Mouse (Mus musculus): ENCODE data around the gene Mex3b.

Mex3b gene

DNA sequence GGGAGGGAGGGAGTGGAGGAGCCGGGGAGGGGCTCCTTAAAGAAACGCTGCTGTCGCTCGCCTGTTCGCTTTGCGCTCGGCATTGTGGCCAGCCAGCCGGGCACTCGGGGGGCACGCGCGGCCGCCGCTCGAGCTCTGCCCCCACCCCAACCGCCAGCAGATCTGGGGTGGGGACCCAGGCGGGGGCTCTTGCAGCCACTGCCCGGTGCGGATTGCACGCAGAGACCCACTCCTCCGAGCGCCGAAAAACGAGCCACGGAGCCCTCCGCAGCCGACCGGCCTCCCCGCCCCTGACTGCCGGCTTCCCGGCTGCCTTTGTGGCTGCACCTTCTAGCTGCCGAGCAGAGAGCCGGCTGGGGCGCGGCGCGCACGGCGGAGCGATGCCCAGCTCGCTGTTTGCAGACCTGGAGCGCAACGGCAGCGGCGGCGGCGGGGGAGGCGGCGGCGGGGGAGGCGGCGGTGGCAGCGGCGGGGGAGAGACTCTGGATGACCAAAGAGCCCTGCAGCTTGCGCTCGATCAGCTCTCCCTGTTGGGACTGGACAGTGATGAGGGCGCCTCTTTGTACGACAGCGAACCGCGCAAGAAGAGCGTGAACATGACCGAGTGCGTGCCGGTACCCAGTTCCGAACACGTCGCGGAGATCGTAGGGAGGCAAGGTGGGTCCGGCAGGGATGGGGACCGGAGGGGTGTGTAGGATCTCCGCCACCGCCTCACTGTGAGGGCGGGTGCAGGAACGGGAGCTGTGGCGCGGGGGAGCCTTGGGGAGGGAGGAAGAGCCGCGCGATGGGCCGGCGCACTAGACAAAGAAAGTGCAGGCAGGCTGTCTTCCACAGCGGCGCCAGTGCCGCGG lies at the start of gene Mex3b:
Mex3b (plus strand) TSS at position 63 of the 851 bp plus-strand sequence.
- peak; percentile 60 to 65 for DNase-seq

DNA sequence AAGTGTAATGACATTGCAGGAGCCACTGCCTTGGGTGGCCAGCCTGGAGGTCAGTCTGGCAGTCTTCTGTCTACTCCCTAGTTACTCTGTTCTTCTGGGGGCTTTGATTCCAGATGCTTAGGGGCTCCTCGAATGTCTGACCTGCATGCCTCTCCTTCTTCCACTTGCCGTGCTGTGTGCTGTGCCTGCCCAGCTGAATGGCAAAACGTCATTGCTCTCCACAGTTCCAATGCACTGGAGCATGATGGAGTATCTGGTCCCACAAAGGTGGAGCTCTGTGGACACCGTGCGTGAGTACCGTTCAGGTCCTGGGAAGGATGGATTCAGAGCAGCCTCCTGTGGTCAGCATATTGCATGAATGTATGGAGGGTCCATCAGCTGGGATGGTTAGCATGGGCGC lies 47.6 kb upstream of the Mex3b start:
- DNase-seq, result no peak

DNA sequence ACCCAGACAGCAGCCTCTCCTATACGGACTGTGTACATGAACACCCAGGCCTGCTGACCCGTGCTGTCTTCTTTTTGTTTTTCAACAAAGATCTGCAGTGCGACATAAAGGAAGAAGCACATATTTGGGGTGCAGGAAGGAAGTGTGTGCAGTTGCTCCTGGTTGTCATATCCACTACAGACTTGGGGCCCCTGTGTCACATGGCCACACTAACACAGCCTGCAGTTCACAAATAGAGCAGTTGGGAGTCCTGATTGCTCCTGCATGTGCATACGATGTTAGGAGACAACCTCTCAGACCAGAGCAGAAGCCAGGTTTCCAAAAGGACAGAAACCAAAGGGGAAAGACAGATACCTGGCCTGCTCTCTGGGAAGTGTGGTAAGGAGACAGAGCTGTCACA lies 46.5 kb upstream of the Mex3b start:
- DNase-seq, result peak in 1 of 2 experiments; percentile 17

DNA sequence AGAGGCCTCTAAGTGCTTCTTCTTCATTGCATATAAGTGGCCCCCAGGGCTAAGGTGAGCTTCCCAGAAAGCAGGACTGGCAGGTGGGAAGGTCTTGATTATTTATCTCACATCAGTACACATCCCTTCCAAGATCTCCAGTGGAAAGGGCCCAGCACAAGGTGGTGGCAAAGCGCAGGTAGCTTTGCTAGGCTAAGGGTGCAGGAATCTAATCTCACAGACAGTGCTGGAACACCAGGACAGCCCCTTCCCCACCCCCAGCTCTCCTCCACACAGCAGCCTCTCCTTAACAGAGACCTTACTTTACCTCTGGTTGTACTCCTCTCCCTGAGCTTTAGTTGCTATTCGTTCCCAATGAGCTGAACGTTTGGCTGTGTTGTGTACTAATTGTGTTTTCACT lies 45.6 kb upstream of the Mex3b start:
- no peak for DNase-seq

DNA sequence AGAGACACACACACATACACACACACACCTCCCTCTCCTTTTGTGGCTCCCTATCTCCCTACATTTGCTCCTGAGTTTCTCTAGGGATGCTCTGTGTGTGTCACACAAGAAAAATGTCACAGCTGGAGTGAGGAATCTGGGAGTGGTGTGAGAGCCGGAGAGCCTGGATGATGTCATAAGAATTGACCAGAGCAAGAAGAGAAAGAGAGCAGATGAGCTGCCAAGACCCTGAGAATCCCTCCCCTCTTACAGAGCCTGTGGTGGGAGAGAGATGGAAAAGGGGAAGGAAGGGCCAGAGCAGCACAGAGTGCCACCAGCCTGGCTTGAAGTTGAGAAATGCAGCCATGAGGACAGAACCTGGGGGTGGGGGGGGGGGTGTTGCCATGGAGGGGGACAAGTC lies 44.6 kb upstream of the Mex3b start:
- no peak for DNase-seq

DNA sequence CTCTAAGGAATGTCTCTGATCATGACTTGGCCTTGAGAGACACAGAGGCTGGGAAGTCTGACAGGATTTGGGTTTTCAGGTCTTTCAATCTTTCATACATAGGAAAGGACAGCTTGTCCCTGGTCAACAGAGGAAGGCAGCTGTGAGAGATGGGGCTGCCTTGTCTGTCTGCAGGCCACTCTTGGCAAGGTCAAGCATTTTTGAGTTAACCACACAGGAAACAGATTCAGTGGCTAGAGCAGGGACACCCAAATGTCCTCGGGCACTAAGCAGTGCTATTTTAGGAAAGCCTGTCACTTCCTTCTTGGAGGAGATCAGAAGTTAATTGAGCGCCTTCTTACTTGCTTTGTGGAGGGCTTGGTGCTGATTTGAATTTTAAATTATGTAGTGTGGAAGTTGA lies 38.9 kb upstream of the Mex3b start:
- DNase-seq, result no peak

DNA sequence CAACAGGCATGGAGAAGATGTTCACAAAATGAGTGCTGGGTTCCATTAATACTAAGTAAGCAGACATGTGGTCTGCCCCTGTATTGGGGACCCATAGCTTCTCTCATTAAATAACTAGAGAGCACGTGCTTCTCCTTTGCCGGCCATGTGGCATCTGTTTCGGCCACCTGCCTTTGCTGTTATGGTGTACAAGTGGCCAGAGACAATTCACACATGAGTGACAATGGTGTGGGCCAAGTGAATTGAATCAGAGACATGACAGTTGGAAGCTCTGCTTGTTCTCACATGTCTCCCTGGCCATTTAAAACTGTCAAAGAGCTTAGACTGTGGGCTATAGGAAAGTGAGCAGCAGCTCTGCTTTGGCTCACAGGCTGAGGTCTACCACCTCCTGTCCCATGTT lies 37.6 kb upstream of the Mex3b start:
- no peak for DNase-seq

DNA sequence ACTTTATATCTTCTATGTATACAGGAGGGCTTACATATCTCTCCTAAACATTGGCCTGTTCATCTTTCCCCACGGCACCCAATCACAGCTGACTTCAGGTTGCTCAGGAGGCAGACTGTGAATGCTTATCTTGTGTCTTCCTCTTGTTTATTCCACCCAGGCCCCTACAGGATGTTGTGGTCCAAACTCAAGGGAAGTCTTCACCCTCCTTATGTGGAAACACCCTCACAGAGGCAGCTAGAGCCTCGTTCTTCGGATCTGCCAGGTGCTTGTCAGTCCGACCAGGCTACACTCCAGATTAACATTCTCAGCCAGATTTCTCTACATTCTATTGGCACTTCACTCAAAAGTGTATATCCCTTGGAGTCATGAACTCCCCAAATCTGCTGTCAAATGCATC lies 32.7 kb upstream of the Mex3b start:
- DNase-seq, result peak; percentile 15 to 51

DNA sequence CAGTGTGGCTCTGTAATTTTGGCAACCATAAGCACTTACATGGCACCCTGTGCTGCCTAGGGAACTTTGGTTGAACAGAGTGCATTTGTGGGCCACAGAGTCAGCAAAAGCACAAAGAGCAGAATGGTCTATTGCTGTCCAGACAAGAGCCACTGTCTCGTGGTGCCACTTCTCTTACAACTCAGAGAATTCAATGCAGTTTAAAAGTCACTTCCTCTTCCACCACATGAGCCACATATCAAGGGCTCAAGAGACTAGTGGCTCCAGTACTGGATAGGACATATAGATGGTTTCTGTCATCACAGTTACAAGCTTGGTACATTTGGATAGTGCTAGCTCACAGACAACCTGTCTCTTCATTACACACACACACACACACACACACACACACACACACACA lies 28.7 kb upstream of the Mex3b start:
- DNase-seq, result no peak

DNA sequence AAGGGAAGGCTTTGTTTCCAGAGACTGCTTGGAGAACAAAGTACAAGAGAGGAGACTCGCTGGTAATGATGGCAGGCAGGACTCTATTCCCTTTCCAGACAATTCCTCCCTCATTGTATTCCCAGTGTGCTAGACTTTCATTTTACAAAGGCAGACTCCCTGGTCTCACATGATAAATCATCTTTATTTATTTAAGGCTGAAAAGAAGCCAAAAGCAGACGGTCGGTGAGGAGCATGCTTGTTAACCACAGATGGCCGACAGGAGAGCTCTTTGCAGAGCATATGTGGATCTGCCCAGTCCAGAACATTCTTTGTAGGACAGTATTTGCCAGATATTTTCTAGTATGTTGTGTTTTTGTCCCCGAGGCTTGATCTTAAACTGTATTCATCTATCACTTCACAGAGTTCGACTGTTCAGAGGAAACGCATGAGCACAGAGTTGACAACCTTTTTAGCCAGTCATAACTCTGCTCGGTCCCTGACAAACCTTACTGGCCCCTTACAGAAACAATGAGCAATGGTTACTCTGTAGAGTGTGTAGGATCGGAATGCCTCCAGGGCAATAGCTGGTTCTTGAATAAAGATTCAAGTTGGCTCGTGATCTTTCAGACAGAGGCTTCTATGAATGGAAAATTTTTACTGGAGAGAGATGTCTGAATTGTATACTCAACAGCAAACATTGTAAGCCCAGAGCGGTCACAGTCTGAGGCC lies 28.0 kb upstream of the Mex3b start:
- DNase-seq, result no peak

DNA sequence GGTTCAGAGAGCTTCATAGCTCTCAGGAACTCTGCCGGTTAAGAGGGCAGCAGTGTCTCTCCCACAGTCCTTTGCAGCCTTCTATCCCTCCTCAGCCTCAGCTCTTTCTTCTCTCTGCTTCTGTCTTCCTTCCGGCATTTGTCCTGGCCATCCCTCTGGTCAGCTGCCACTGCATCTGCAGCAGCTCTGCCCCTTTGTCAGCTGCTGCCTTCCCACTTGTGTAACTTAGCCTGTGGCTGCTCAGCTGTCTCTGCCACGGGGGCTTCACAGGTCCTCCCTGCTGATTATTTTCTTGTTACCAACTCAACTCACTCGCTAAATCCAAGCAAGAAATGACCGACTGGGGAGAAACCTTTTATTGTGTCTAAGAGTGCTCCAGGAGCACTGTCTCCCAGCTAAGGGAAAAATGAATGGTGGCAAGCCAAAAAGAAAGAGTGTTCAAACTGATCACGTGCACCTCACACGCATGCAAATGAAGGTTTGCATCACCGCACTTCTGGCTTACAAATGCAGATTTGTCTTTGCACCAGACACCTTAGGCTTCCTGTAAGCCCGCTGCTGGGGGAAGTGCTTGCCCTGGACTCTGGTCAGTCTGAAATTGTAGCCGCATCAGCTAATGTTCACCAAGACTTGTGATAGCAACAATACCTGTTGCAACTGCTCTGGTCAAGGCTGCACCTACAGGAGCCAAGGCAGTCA lies 24.8 kb upstream of the Mex3b start:
- no peak for DNase-seq

DNA sequence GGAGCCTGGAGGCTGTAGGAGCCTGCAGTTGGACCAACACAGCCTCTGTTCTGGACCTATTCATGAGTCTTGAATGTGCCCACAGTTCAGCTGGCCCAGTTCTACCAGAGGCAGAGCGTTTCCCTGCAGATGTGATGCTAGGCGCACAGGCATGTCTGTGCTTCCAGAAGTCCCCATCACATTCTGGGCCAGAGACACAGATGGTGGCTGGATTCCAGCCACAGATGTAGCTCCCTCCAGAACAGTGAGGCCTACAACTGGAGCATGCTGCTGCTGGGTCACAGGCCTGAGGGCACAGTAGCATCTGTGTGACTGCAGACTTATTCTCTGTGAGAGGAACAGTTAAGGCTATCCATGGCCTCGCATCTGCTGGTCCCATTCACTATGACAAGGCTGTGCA lies 16.4 kb upstream of the Mex3b start:
- DNase-seq, result no peak

DNA sequence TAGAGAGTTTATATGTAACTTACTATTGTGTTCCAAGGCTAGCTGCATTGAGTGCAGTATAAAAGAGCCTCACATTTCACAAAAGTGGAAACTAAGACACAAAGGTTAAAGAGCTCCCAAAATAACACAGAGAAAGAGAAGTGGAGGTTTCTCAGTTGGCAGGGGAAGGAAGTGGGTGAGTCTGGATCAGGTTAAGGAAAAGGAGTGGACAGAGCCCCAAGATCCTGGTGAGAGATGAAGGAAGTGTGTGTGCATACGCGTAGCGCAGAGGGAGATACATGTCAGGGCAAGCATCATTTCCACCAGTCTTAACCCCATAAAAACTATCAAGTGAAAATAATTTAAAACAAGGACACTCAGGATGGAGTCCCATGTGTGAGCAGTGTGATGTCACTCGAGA lies 15.5 kb upstream of the Mex3b start:
- DNase-seq, result no peak

DNA sequence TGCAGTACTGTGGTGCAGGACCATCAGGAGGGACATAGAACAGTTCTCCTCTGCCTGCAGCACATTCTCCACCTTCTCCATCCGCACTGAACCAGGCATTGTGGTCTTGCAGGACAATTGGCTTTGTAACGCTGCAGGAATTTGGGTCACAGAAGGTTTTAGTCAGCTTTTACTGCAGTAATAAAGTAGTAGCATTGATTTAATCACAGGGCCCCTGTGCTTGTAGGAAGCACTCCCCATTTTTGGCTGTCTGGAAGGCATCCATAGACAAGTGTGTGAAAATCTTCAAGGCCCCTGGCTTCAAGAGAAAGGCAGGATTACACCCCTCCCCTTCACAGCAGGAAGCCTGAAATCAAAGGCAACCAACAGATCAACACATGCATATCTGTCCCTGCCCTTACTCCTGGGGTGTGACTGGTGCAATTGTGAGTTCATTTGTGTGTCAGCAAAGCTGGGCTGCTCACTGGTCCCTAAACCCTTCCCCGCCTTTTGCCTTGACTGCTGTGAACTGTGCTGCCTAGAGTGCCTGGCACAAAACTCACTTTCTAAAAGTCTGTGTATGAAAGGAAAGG lies 12.9 kb upstream of the Mex3b start:
- DNase-seq, result no peak

DNA sequence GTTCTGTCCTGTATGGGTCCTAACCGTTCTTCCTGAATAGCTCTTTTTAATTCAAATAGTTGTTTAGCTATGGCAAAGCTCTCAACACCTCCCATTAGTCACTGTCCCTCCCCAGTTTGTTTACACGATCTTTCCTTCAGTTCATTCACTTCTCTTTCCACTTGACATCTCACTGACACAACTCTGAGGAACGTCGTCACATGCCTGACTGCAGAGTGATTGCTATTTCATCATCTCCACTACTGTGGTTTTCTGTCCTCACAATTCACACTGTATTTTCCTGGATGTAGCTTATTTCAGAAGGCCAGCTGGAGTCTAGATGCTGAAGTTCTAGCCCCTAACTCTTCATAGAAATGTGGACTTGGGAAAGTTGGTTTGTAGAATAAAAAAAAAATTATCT lies 8.5 kb upstream of the Mex3b start:
- DNase-seq, result no peak

DNA sequence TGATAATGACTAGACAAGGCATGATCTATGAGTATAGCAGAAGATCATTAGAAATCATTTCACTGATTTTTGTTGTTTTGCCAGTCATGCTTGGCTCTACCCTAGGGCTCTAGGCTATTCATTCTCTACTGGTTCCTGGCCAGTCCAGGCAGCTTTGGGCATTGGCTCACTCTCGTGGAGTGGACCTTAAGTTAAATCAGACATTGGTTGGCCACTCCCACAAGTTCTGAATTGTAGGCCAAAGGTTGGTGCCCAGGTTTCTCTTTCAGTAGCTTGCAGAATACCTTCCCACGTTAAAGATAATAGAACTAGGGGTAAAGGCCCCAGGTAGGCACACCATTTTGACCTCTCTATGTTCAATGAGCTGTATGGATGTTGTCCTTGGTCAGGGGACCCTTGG lies 6.5 kb upstream of the Mex3b start:
- DNase-seq, result no peak

DNA sequence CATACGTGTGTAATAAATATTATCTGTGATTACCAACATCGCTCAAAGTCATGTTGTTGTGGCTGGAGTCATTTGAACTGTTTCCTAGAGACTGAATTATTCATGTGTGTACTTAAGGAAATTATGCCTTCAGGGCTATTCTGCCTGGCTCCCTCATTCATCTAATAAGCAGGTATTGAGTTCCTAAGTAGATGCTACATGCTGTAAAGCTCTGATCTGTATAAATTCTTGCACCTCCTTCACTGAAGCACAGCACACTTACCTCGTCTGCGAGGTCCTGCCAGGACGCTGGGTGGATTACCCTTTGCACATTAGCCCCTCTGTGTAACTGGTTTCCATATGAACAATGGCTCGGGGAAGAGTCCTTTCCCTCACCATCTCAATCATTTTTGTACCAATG lies 3.8 kb upstream of the Mex3b start:
- no peak for DNase-seq

DNA sequence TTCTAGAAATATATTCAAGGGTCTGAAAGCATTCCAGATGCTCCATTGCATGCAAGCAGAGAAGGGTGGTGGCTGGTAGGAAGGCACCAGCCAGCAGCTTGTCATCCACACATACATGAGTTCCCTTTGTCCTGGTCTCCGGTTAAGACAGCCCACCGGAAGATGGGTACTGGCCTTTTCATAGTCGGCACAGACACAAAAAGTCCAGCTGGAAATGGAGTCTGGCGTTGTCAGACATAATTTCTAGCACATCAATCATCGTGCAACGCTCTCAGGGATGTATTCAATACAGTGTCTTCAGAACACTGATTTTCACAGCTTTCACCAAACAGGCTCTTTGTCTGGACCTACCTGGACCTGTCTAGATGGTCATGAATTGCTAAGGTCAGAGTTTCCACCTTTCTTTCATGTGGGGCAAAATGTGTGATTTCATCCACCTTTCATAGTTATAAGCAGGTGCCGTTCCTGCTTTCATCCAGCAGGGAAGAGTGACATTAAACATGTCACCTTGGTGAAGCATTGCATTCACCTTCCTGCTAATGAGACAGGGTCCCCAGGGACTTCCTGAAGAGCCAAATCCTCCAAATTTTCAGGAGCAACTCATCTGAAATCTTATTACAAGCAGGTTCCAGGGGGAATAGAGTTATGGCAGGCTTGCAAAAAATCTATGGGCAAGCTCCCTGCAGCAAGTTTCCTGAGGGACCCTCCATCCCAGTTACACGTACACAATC lies 2.7 kb upstream of the Mex3b start:
- DNase-seq, result no peak

DNA sequence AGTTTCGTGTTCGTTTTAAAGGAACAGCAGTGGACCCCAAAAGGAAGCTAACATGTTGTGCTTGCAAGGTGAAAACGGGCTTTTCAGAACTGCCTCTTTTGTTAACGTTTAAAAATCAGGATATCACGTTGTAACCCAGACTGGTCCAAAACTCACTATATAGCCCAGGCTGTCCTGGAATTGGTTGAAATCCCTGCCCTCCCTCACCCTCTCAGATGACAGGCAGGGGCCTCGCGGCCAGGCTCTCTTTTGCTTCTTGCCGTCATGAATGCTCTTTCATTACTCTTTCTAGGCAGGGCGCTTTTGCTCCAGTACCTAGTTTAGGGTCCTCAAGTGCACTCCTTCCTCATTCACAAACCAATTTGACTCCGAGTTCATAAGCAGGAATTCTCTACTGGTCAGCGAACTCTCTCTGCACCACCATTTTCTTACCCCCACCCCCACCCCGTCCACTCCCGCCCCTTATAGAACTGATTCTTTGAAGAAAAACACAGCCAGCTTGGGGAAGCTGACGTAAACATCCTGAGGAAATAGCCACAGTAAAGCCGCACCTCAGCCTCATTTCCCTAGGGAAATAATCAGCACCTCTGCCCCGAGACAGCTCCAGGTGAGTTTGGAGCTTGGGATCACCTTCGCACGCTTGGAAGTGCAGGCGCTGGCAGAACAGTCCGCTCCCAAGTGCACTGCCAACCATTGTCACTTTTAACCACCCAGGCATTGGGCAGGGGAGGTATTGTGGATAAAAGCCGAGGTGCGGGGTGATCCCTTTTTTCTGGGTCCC lies 2.0 kb upstream of the Mex3b start:
- DNase-seq, result peak; percentile 12 to 23

DNA sequence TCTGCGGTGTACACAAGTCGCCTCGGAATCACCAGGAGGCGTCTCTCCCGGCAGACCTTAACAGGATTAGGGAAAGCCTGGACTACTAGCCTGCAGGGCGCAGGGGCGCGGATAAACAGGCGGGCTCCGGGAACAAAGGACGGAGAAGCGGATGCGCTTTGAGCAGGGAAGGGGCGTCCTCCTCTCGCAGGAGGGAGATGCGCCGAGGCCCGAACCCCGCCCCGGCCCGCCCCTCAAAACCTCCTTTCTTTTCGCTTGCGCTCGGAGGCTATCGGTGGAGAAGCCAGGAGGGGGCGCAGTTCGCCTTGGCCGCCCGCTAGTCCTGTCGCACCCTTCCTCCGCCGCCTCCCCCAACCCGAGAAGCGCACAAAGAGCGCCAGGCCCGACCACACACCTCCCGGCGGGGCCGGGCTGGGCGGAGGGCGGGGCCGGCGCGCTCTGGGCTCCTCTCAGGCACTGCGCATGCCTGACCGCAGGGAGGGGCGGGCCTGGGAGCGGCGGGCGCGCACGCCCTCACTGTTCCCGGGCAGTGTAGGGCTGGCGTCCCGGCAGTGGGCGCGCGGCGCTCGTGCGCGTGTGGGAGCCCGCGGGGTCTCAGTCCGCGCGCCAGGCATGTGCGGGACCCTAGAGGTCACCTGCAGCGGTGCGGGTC lies 1.2 kb upstream of the Mex3b start:
- peak; percentile 98 for DNase-seq
